Mouse (Mus musculus) stomach, postnatal 0 days (tissue): ENCODE measurements around the gene Col23a1.

Source experiments
- CTCF ChIP-seq: IDR thresholded peaks from 2 replicates; pipeline ENCODE4 v1.5.1; 2016; ENCODE audit warnings: antibody characterized with exemption, low read depth, mild to moderate bottlenecking, moderate library complexity
- EP300 ChIP-seq: optimal IDR thresholded peaks from 2 replicates; pipeline ENCODE3; 2016; ENCODE audit warnings: antibody characterized with exemption

DNA sequence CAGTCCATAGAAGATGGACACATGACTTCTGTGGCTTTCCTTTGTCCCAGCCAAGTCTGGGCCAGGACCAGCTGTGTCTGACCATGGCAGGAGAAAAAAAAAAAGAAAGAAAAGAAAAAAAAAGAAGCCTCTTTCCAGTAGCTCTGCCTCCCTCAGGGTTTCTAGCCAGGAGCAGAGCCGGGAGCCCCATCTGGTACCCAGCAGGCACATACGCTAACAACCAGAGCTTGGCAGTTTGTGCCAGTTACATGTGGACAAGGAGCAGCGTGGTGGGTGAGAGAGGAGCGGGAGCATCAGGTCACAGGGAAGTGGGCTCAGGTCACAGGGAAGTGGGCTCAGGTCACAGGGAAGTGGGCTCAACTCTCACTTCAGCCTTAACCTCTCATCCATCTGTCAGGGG lies 286.7 kb downstream of the Col23a1 start:
- TF ChIP-seq CTCF (no peak), EP300 (no peak)
